In genomic region chr17:85624051-85624420, GRCm38 (mm10) we compare ENCODE assay signal across 20 mouse cellular contexts. TPM values are rescaled to one million over a fixed set of nuclear protein-coding genes. Genes with fewer than 3 reads are reported as not detected.
DNase-seq lines count a peak whose midpoint lies in the region; ATAC-seq and TF ChIP-seq lines count a peak whose summit lies in the region.
"Had no signal": no experiment of that assay in that cellular context is flagged by ENCODE, and none has a peak within 500 bp of the region (broad histone marks: within the 10 kb centered on the region; RNA-seq: fewer than 3 reads in every experiment).

No protein-coding gene starts in this region.

- H3K4me3 ChIP-seq in intestine, embryonic 14.5 days (ENCODE audit: low read depth, low read length), result no peak overlapping the region
- no peak overlapping the region for H3K4me3 ChIP-seq in intestine, postnatal 0 days (ENCODE audit: low read depth, low read length)
- peak overlapping the region; percentile 44; the same call in 1 of the 2 replicates for H3K4me3 ChIP-seq in embryonic facial prominence, embryonic 15.5 days (replicated peaks)
- H3K4me3 ChIP-seq in forebrain, embryonic 16.5 days (replicated peaks; ENCODE audit: low read length), result peak overlapping the region; percentile 48
- H3K4me3 ChIP-seq in midbrain, embryonic 16.5 days (ENCODE audit: low read depth, low read length), result peak overlapping the region; percentile 43

- peak; percentile 68 for DNase-seq in intestine, embryonic 14.5 days (ENCODE audit: low spot score)
- no peak for DNase-seq in T-cell, adult 2 months (ENCODE audit: low spot score)
- DNase-seq in testis, postnatal 10 days (ENCODE audit: low spot score), result no peak
- DNase-seq in MN1 (ENCODE audit: low spot score), result no peak
- DNase-seq: adrenal gland, adult 2 months; cerebellum, adult 11-12 months; kidney, adult 2 months; lung, postnatal 10 days; right cerebral cortex, adult 18-20 months; thymus, adult 18-20 months had no signal

- no peaks in the 10 kb centered on the region for H3K4me1 ChIP-seq in intestine, embryonic 14.5 days (replicated peaks; ENCODE audit: control insufficient read depth, insufficient read depth, low read length)
- no peaks in the 10 kb centered on the region for H3K4me1 ChIP-seq in intestine, postnatal 0 days (replicated peaks; ENCODE audit: control insufficient read depth, insufficient read depth, low read length)
- H3K4me1 ChIP-seq in embryonic facial prominence, embryonic 15.5 days, result peaks cover 24% of the 10 kb centered on the region
- peaks cover 25% of the 10 kb centered on the region for H3K4me1 ChIP-seq in forebrain, embryonic 16.5 days (replicated peaks; ENCODE audit: control insufficient read depth, insufficient read depth, low read length)
- H3K4me1 ChIP-seq in midbrain, embryonic 16.5 days (ENCODE audit: control insufficient read depth, insufficient read depth, low read length), result peaks cover 5% of the 10 kb centered on the region

- no peaks in the 10 kb centered on the region for H3K9me3 ChIP-seq in intestine, embryonic 14.5 days (ENCODE audit: control insufficient read depth, low read length)
- no peaks in the 10 kb centered on the region for H3K9me3 ChIP-seq in intestine, postnatal 0 days (ENCODE audit: control insufficient read depth)
- no peaks in the 10 kb centered on the region for H3K9me3 ChIP-seq in embryonic facial prominence, embryonic 15.5 days (replicated peaks)
- no peaks in the 10 kb centered on the region for H3K9me3 ChIP-seq in forebrain, embryonic 16.5 days (ENCODE audit: control insufficient read depth, low read length)
- no peaks in the 10 kb centered on the region for H3K9me3 ChIP-seq in midbrain, embryonic 16.5 days (replicated peaks; ENCODE audit: control insufficient read depth, low read length, poor library complexity, severe bottlenecking)
- H3K9me3 ChIP-seq: megakaryocyte, embryonic 14.5 days had no signal

- H3K9ac ChIP-seq in intestine, embryonic 14.5 days (ENCODE audit: low read length), result no peak overlapping the region
- H3K9ac ChIP-seq in intestine, postnatal 0 days (ENCODE audit: low read depth, low read length), result no peak overlapping the region
- H3K9ac ChIP-seq in embryonic facial prominence, embryonic 15.5 days, result no peak overlapping the region
- H3K9ac ChIP-seq in forebrain, embryonic 16.5 days (replicated peaks; ENCODE audit: low read depth, low read length), result no peak overlapping the region
- no peak overlapping the region for H3K9ac ChIP-seq in midbrain, embryonic 16.5 days (ENCODE audit: low read depth, low read length)

- H3K27me3 ChIP-seq in intestine, embryonic 14.5 days (replicated peaks; ENCODE audit: control insufficient read depth, insufficient read depth, low read length), result peaks cover 100% of the 10 kb centered on the region
- H3K27me3 ChIP-seq in intestine, postnatal 0 days (replicated peaks; ENCODE audit: control insufficient read depth, insufficient read depth, low read length), result peaks cover 96% of the 10 kb centered on the region
- peaks cover 94% of the 10 kb centered on the region for H3K27me3 ChIP-seq in embryonic facial prominence, embryonic 15.5 days
- peaks cover 60% of the 10 kb centered on the region for H3K27me3 ChIP-seq in forebrain, embryonic 16.5 days (replicated peaks; ENCODE audit: control insufficient read depth, insufficient read depth, low read length)
- H3K27me3 ChIP-seq in midbrain, embryonic 16.5 days (ENCODE audit: control insufficient read depth, insufficient read depth, low read depth, low read length), result peaks cover 56% of the 10 kb centered on the region

- ATAC-seq in intestine, embryonic 14.5 days (replicated peaks; ENCODE audit: low FRiP score, low TSS enrichment, low read depth), result no peak
- no peak for ATAC-seq in intestine, postnatal 0 days
- ATAC-seq in embryonic facial prominence, embryonic 15.5 days (ENCODE audit: insufficient number of reproducible peaks, low FRiP score, low TSS enrichment, low read depth), result no peak
- ATAC-seq in forebrain, embryonic 16.5 days, result no peak
- ATAC-seq in midbrain, embryonic 16.5 days, result no peak

- no peaks in the 10 kb centered on the region for H3K36me3 ChIP-seq in intestine, embryonic 14.5 days (ENCODE audit: control insufficient read depth, insufficient read depth, low read length)
- H3K36me3 ChIP-seq in intestine, postnatal 0 days (ENCODE audit: control insufficient read depth, insufficient read depth), result no peaks in the 10 kb centered on the region
- H3K36me3 ChIP-seq in embryonic facial prominence, embryonic 15.5 days, result no peaks in the 10 kb centered on the region
- H3K36me3 ChIP-seq in forebrain, embryonic 16.5 days (ENCODE audit: control insufficient read depth, insufficient read depth), result no peaks in the 10 kb centered on the region
- H3K36me3 ChIP-seq in midbrain, embryonic 16.5 days (ENCODE audit: control insufficient read depth, insufficient read depth, low read length), result no peaks in the 10 kb centered on the region

- H3K27ac ChIP-seq in intestine, embryonic 14.5 days (ENCODE audit: low read depth), result no peak overlapping the region
- H3K27ac ChIP-seq in intestine, postnatal 0 days (ENCODE audit: low read depth, low read length), result no peak overlapping the region
- no peak overlapping the region for H3K27ac ChIP-seq in embryonic facial prominence, embryonic 15.5 days (replicated peaks)
- H3K27ac ChIP-seq in forebrain, embryonic 16.5 days (ENCODE audit: low read length), result no peak overlapping the region
- peak overlapping the region; percentile 82 for H3K27ac ChIP-seq in midbrain, embryonic 16.5 days (ENCODE audit: low read length)
- H3K27ac ChIP-seq: hindbrain, postnatal 0 days had no signal

- H3K4me2 ChIP-seq in intestine, embryonic 14.5 days (ENCODE audit: low read length), result no peak overlapping the region
- H3K4me2 ChIP-seq in intestine, postnatal 0 days (replicated peaks; ENCODE audit: low read depth), result no peak overlapping the region
- no peak overlapping the region for H3K4me2 ChIP-seq in embryonic facial prominence, embryonic 15.5 days (replicated peaks)
- H3K4me2 ChIP-seq in forebrain, embryonic 16.5 days (ENCODE audit: low read length), result peak overlapping the region; percentile 72
- H3K4me2 ChIP-seq in midbrain, embryonic 16.5 days (ENCODE audit: low read length), result peak overlapping the region; percentile 39; the same call in 1 of the 2 replicates

- WGBS in intestine, embryonic 14.5 days, result under 1% methylated on average over 13 of the region's 13 CpGs
- 5% methylated on average over 13 of the region's 13 CpGs for WGBS in intestine, postnatal 0 days
- 6% methylated on average over 13 of the region's 13 CpGs for WGBS in embryonic facial prominence, embryonic 15.5 days
- 3% methylated on average over 13 of the region's 13 CpGs for WGBS in forebrain, embryonic 16.5 days
- 1% methylated on average over 13 of the region's 13 CpGs for WGBS in midbrain, embryonic 16.5 days

- no peak for TF ChIP-seq CTCF in intestine, postnatal 0 days (IDR thresholded peaks at IDR 0.05; ENCODE audit: low read depth)

RNA-seq across cellular contexts. Expression of gene Six3, which starts 10.6 kb away (rescaled TPM):
- not detected in 2 replicates for polyA plus RNA-seq in intestine, embryonic 14.5 days (2014; fragmentation: Nextera tagmentation; extraction: Ambion mirVana)
- not detected in 2 replicates for polyA plus RNA-seq in intestine, postnatal 0 days (2015; fragmentation: Nextera tagmentation; extraction: Ambion mirVana)
- polyA plus RNA-seq in embryonic facial prominence, embryonic 15.5 days (2015; fragmentation: Nextera tagmentation; extraction: Ambion mirVana), result 6.0 and 6.6 TPM in 2 replicates
- 15.6 and 17.6 TPM in 2 replicates for polyA plus RNA-seq in forebrain, embryonic 16.5 days (2015; fragmentation: Nextera tagmentation; extraction: Ambion mirVana)
- polyA plus RNA-seq in midbrain, embryonic 16.5 days (2015; fragmentation: Nextera tagmentation; extraction: Ambion mirVana), result 19.1 and 24.2 TPM in 2 replicates
- polyA plus RNA-seq: adrenal gland, adult 2 months; heart, embryonic 14.5 days; kidney, adult 2 months; liver, embryonic 16.5 days; small intestine, adult 2 months; urinary bladder, adult 2 months had no signal

Comparison
In these comparisons a context has a peak if more than half of its experiments do, and no peak if none do; other contexts are left out.
1. H3K4me2 ChIP-seq: peak in forebrain, embryonic 16.5 days (single experiment) and midbrain, embryonic 16.5 days (single experiment); none in intestine, embryonic 14.5 days (single experiment), intestine, postnatal 0 days (single experiment) and embryonic facial prominence, embryonic 15.5 days (single experiment).
2. H3K4me3 ChIP-seq: peak in embryonic facial prominence, embryonic 15.5 days (single experiment), forebrain, embryonic 16.5 days (single experiment) and midbrain, embryonic 16.5 days (single experiment); none in intestine, embryonic 14.5 days (single experiment) and intestine, postnatal 0 days (single experiment).